Mouse (Mus musculus): Measurements from ENCODE around the gene Reep6.
"Not testable (repeated sequence)": the region's sequence is repeated elsewhere in the genome, so short reads cannot be mapped to it uniquely, and the experiment has no call there.

The Reep6 gene

GRCm38 (mm10) chr10:80330084-80330483 lies 331 bp downstream of the Reep6 start:
- DNase-seq: no peak

GRCm38 (mm10) chr10:80330888-80331287 lies 1.1 kb downstream of the Reep6 start:
- DNase-seq: no peak

DNA sequence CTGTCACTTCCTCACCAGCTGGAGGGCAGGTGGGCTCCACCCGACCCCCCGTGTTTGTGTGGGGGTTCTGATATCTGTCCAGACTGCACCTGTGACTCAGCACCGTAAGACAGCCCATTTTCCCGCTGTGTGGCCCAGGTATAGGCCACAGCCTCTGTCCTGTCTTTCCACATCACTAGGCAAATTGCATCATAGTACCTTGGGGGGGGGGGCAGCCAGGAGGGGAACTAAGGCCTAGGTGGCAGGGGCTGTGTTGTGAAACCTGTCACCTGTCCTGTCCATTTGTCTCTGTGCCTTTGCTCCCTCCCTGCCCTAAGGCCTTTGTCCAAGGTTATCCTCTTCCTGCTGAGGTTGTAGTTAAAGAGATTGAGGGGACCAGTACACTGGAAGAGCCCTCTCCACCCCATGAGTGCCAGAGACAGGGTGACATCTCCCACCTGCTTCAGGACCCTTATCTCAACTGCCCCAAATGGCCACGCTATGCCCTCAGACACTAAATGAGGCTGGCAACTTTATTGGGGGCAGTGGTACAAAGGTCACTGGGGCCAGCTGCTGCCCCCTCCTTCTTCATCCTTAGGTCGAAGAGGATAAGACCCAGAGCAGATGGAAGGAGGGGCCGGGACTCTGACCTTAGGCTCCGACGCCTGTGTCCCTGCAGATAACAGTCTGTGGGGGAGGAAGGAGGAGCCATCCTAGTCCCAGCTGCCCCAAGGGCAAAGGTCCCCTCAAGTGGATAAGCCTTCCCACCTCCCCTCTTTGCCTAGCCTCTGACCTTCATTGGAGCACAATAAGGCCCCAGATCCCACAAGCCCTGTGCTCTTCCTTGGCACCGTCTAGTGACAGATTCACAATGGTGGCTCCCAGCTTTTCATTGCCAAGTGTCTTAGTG lies 2.1 kb downstream of the Reep6 start:
- DNase-seq: no peak

- DNase-seq: no peak
Measured at GRCm38 (mm10) chr10:80332525-80332989, 2.8 kb downstream of the Reep6 start.

- DNase-seq: no peak
Measured at GRCm38 (mm10) chr10:80336263-80336662, 6.5 kb downstream of the Reep6 start.

DNA sequence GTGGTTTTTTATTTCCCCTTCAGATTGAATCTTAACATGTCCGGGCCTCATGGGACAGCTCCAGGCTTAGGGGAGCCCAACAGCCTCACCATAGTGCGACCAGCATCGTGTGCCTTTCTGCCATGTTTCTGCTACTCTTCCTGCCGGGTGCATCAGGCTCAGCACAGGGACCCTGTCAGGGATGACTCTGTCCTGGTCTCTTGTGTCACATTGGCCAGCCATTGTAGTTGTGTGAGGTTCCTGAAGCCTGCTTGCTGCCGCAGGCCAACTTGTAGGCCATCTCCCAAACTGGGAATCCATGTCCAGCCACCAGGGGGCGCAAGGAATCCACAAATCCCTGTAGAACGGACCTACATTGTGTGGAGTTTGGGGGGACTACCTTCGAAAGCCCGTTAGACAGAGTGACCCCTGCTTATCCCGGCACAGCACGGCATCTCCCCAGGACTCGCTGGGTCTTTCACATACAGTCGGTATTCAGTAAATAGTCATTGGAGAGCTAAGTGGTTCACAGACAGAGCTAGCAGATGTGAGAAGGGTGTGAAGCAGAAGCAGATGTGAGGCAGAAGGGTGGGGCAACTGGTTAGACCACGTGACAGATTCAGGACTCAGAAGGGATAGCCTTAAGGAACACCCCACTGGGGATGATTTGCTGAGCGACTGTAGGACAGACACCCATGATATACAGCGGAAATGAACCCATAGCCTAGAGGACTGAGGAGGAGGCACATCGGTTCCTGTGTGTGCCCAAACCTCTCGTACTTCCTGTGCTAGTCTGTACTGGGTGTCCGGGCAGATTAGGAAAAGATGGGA lies 10.4 kb downstream of the Reep6 start:
- peak; percentile 76 for DNase-seq

DNA sequence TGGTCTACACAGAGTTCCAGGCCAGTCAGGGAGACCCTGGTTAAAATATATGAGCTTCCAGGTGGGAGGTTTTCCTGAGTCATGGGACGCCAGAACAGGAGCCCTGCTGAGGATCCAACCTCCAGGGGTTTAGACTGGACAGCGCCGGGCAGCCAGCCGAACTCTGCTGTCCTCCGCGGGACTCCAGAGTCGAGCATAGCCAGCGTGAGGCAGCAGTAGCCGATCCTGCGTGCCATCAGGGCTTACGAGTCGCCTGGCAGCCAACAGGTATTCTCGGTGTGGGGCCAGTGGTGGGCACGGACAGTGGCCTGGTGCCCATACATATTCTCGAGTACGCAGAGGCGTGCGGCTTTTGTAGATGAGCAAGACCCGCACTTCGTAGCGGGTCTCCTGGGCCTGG lies 11.3 kb downstream of the Reep6 start:
- DNase-seq: no peak

DNA sequence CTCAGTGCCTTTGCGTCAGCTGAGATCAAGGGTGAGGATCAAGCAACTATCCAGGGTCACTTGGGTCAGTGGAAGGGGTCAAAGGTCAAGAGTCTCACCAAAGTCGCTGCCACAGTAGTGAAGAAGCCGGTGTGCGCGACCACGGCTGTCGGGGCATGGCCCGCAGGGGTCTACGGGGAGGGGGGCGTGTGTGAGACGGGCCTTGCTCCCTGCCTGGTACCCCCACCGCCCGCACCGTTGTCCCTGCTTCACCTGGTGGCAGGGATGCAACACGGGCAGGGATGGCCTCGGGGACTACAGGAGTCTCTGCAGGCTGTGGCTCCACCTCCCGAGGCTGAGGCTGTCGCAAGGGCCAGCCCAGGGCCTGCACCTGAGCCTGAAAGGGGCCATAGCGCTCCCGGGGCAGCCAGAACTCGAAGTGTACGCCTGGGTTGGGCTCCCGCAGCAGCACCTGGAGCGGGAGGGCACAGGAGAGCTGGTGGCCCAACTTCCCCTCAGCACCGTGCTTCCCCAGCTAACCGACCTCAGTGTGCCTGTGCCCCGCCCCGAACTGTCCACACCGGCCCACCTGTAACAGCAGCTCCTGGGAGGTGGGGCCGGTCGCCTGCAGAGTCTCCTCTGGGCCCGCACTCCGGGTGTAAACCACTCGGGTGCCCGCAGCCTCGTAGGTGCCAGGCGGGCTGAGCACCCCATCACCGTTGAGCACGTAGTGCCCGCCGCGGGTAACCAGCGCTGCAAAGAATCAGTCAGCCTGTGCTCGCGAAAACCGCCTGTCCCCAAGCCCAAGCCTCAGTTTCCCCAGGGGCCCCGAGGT lies 11.9 kb downstream of the Reep6 start:
- no peak for DNase-seq

GRCm38 (mm10) chr10:80342305-80342748 lies 12.6 kb downstream of the Reep6 start:
- DNase-seq: no peak

DNA sequence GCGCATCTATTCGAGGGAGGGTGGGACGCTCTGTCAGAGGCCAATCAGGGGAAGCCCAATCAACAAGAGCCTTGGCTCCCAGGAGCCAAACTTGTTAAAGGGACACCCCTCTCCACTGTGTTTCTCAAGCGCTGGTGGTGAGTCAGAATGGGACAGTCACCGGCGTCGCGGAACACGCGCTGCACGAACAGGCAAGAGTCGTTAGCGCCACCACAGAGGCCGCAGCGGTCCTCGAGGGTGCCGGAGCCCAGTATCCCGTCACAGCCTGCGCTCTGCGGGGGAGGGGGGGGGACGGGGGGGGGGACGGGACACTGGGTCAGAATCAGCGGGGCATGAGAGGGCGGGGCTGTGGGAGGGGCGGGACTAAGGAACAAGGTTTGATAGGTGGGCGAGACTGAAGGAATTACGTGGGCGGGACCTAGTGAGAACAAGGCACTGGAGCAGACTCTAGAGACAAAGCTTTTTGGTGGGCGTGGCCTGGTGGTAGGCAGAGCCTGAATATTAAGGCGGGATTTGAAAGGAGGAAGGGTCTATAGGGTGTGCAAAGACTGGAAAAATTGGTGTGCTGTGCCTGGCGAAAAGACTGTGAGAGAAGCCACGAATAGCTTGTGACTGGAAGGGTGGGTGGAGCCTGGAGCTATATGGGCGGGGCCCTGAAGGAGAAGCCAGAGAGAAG lies 13.1 kb downstream of the Reep6 start:
- no peak for DNase-seq

GRCm38 (mm10) chr10:80343425-80343895 lies 13.7 kb downstream of the Reep6 start:
- DNase-seq: no peak

DNA sequence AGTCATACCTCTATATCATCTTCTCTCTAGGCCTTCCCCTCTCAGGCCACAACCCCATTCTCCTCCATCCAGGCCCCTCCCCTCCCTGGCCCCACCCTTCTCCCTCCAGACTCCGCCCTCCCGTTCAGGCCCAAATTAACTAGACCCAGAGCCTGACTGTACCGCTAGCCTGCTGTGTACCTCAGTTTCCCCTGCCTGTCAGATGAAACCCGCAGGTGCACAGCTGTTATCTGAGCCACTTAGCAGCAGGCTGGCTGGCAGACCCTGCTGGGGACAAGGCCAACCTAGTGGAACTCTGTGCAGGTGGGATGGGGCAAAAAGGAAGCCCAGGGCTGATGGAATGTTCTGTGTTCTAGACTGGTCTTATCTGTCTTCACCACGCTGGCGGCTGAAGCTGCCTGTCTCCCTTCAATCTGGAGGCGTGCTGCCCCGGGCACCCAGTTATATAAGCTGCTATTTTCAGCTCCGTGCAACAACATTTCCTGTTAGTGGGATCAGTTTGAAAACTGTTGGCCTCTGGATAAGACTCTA lies 14.4 kb downstream of the Reep6 start:
- DNase-seq: peak; percentile 64

GRCm38 (mm10) chr10:80345122-80345521 lies 15.4 kb downstream of the Reep6 start:
- no peak for DNase-seq

GRCm38 (mm10) chr10:80345929-80346328 lies 16.2 kb downstream of the Reep6 start:
- not testable (repeated sequence) for DNase-seq

- DNase-seq: no peak
Measured at GRCm38 (mm10) chr10:80347514-80347967, 17.8 kb downstream of the Reep6 start.

DNA sequence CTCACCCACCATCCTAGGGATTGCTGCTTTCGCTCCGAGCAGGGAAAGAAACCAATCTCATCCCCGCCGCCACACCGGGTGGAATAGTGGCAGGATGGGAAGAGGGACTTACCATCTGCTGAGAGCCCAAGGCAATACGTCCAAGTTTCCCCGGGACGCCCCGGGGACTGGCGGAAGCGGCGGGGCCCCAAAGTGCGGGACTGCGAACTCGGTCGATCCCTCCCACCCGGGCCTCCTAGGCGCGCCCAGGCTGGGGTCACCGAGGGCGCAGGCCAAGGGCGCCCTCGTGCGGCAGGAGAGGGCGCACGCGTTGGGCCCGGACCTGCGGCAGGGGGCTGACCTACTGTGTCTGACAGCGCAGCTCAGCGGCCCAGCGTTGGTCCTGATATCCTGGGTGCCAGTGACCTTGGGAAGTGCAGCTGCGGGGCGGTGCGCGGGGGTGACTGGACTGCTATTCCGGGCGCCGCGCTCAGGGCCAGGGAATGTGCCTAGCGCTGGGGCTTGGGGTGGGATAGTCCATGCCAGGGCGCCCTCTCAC lies 18.6 kb downstream of the Reep6 start, which contains the start of gene Adamtsl5:
Gene Adamtsl5, minus strand, starts transcription at position 169 of the 538 bp plus-strand sequence.
- DNase-seq: no peak

GRCm38 (mm10) chr10:80348981-80349380 lies 19.2 kb downstream of the Reep6 start:
- DNase-seq: no peak

DNA sequence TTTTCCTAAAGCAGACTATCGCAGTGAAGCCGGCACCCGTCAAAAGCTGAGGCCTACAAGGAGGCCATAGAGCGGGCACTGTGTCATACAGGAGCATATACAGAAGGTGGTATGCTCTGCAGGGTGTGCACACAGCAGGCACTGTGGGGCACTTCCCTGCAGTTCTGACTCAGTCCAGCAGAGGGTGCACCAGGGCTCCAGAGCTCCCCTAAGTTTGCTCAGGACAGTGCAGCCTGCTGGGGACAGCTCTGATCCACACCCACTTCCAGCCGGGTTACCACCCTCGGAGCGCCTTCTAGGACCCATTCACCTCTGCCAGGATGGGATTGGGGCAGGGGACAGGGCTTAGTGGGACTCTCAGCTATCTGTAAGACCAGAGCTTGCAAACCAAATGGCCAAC lies 20.5 kb downstream of the Reep6 start:
- peak; percentile 64 for DNase-seq

- no peak for DNase-seq
Measured at GRCm38 (mm10) chr10:80351896-80352295, 22.1 kb downstream of the Reep6 start.

GRCm38 (mm10) chr10:80352727-80353126 lies 23.0 kb downstream of the Reep6 start:
- no peak for DNase-seq

DNA sequence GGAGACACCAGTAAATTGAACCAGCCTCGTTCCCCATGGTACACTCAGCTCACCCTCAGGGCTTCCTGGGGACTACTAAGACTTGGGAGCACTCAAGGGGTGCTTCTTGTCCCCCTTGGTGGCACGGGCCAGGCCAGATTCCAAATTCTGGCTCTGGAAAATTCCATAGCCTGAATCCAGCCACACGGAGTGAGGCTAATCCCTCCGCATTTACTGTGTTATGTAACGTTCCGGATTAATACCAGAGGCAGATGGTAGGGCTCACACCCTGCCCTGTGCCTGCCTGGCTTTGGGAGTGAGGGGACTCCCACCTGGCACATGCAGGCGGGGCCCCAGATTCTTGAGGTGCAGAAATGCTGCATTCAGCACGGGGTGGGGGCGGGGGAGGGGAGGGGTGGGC lies 25.7 kb downstream of the Reep6 start:
- no peak for DNase-seq

Measured in layer of hippocampus, adult 9-11 months (tissue).